In genomic region chrX:24062389-24062788, GRCm38 (mm10) we compare ENCODE assay signal across 22 mouse cellular contexts.
"Had no signal": no experiment of that assay in that cellular context is flagged by ENCODE, and none has a peak within 500 bp of the region (broad histone marks: within the 10 kb centered on the region; RNA-seq: fewer than 3 reads in every experiment).

No protein-coding gene starts in this region.

- H3K9ac ChIP-seq: limb, embryonic 13.5 days; liver, embryonic 14.5 days; liver, postnatal 0 days; lung, embryonic 14.5 days; midbrain, embryonic 13.5 days; neural tube, embryonic 13.5 days had no signal

- H3K4me2 ChIP-seq: limb, embryonic 13.5 days; liver, embryonic 11.5 days; lung, embryonic 14.5 days; midbrain, embryonic 13.5 days; neural tube, embryonic 13.5 days had no signal

- H3K27ac ChIP-seq: limb, embryonic 10.5 days; limb, embryonic 13.5 days; liver, embryonic 14.5 days; midbrain, embryonic 10.5 days; midbrain, embryonic 13.5 days; neural tube, embryonic 13.5 days had no signal

- ATAC-seq: inflammation-experienced regulatory T-cells, adult 6 months; liver, postnatal 0 days; midbrain, embryonic 13.5 days; midbrain, embryonic 16.5 days had no signal

- DNase-seq: kidney, adult 8-10 months; kidney, postnatal 25 days; liver, postnatal 0 days; lung, embryonic 14.5 days; lung, postnatal 10 days; lung, postnatal 36 days; retina, postnatal 1 day; right cerebral cortex, postnatal 25 days; spleen, adult 18-20 months; thymus, adult 18-20 months; thymus, postnatal 36 days had no signal

- H3K4me3 ChIP-seq: limb, embryonic 10.5 days; limb, embryonic 13.5 days; megakaryocyte, embryonic 14.5 days; midbrain, embryonic 10.5 days; midbrain, embryonic 13.5 days; myocyte; neural tube, embryonic 13.5 days had no signal

- H3K36me3 ChIP-seq: limb, embryonic 10.5 days; limb, embryonic 13.5 days; midbrain, embryonic 10.5 days; midbrain, embryonic 13.5 days; neural tube, embryonic 13.5 days had no signal

- H3K27me3 ChIP-seq: limb, embryonic 13.5 days; megakaryocyte, embryonic 14.5 days; midbrain, embryonic 13.5 days; neural tube, embryonic 13.5 days had no signal

- H3K4me1 ChIP-seq: limb, embryonic 10.5 days; limb, embryonic 13.5 days; megakaryocyte, embryonic 14.5 days; midbrain, embryonic 10.5 days; midbrain, embryonic 13.5 days; neural tube, embryonic 13.5 days had no signal
